Mouse (Mus musculus) lung, embryonic 16.5 days (tissue): ENCODE results near the gene Osbpl5. TPM values are rescaled to one million over a fixed set of nuclear protein-coding genes. Genes with fewer than 3 reads are reported as not detected.

Source experiments
- ATAC-seq: fragments of 200-750 bp; cut with Nextera tagmentation; 2 replicates; pipeline ENCODE4 v1.8.0; 2017; ENCODE audit warnings: low read depth, mild to moderate bottlenecking, moderate library complexity
- H3K27ac ChIP-seq: fragments of 300-500 bp; sonication (generic); 2 replicates; pipeline ENCODE4 v1.5.1; 2014; ENCODE audit warnings: mild to moderate bottlenecking, control low read depth, low read length
- H3K27me3 ChIP-seq: fragments of 300-500 bp; sonication (generic); 2 replicates; pipeline ENCODE4 v1.6.1; 2014; ENCODE audit warnings: low read depth, low read length, mixed read lengths; ENCODE audit not compliant: control insufficient read depth, insufficient read depth
- H3K36me3 ChIP-seq: fragments of 300-500 bp; sonication (generic); 2 replicates; pipeline ENCODE4 v1.6.1; 2014; ENCODE audit warnings: low read length; ENCODE audit not compliant: control insufficient read depth, insufficient read depth
- H3K4me1 ChIP-seq: fragments of 300-500 bp; sonication (generic); replicated peaks from 2 replicates; pipeline ENCODE4 v1.6.1; 2014; ENCODE audit warnings: low read length, mixed read lengths; ENCODE audit not compliant: control insufficient read depth, insufficient read depth
- H3K4me2 ChIP-seq: fragments of 300-500 bp; sonication (generic); 2 replicates; pipeline ENCODE4 v1.6.1; 2014; ENCODE audit warnings: low read depth, low read length, control low read depth
- H3K4me3 ChIP-seq: fragments of 300-500 bp; sonication (generic); 2 replicates; pipeline ENCODE4 v1.5.1; 2014; ENCODE audit warnings: mild to moderate bottlenecking, low read length, control low read depth
- H3K9ac ChIP-seq: fragments of 300-500 bp; sonication (generic); 2 replicates; pipeline ENCODE4 v1.6.1; 2014; ENCODE audit warnings: low read length, control low read depth
- H3K9me3 ChIP-seq: fragments of 300-500 bp; sonication (generic); 2 replicates; pipeline ENCODE4 v1.6.1; 2016; ENCODE audit warnings: low read length; ENCODE audit not compliant: control insufficient read depth
- WGBS: fragments of 180-500 bp; shearing (Covaris S2); extraction: QIAGEN DNeasy Blood & Tissue Kit; methylation state at CpG from one replicate; pipeline ENCODE4 v1.1.7; 2014; 5-methylcytosine and 5-hydroxymethylcytosine counted together
- polyA plus RNA-seq: library from polyadenylated mRNA; unstranded; fragments of >200 nt; fragmentation: Nextera tagmentation; extraction: Ambion mirVana; gene quantifications from 2 replicates; pipeline ENCODE4 v1.2.1, GENCODE M21; 2015

Osbpl5 gene
- polyA plus RNA-seq, 1 experiment from 2014 or later = 45.5 TPM

GRCm38 (mm10) chr7:143717811-143718210 lies 39.0 kb downstream of the Osbpl5 start:
- H3K4me3 ChIP-seq = no peak overlapping the region
- H3K27ac ChIP-seq = peak overlapping the region; percentile 89
- WGBS = 41% methylated on average over 1 of the region's 1 CpGs
- peaks cover 11% of the 10 kb centered on the region for H3K36me3 ChIP-seq
- ATAC-seq = peak; percentile 98
- H3K9me3 ChIP-seq = no peaks in the 10 kb centered on the region
- peaks cover 29% of the 10 kb centered on the region for H3K4me1 ChIP-seq
- H3K4me2 ChIP-seq = no peak overlapping the region
- H3K9ac ChIP-seq = no peak overlapping the region
- H3K27me3 ChIP-seq = no peaks in the 10 kb centered on the region

GRCm38 (mm10) chr7:143713421-143713820 lies 43.4 kb downstream of the Osbpl5 start:
- Histone ChIP-seq H3K9me3 (no peaks in the 10 kb centered on the region), H3K27me3 (no peaks in the 10 kb centered on the region), H3K4me2 (no peak overlapping the region), H3K36me3 (peaks cover 24% of the 10 kb centered on the region), H3K4me1 (peaks cover 28% of the 10 kb centered on the region), H3K27ac (peak overlapping the region; percentile 36), H3K9ac (no peak overlapping the region), H3K4me3 (no peak overlapping the region)
- WGBS = 78% methylated on average over 4 of the region's 4 CpGs
- ATAC-seq = no peak

GRCm38 (mm10) chr7:143712771-143713348 lies 43.9 kb downstream of the Osbpl5 start:
- peaks cover 23% of the 10 kb centered on the region for H3K4me1 ChIP-seq
- 71% methylated on average over 8 of the region's 8 CpGs for WGBS
- H3K4me2 ChIP-seq = no peak overlapping the region
- ATAC-seq = no peak
- no peaks in the 10 kb centered on the region for H3K27me3 ChIP-seq
- H3K27ac ChIP-seq = peak overlapping the region; percentile 51
- no peak overlapping the region for H3K4me3 ChIP-seq
- no peak overlapping the region for H3K9ac ChIP-seq
- H3K9me3 ChIP-seq = no peaks in the 10 kb centered on the region
- peaks cover 24% of the 10 kb centered on the region for H3K36me3 ChIP-seq

DNA sequence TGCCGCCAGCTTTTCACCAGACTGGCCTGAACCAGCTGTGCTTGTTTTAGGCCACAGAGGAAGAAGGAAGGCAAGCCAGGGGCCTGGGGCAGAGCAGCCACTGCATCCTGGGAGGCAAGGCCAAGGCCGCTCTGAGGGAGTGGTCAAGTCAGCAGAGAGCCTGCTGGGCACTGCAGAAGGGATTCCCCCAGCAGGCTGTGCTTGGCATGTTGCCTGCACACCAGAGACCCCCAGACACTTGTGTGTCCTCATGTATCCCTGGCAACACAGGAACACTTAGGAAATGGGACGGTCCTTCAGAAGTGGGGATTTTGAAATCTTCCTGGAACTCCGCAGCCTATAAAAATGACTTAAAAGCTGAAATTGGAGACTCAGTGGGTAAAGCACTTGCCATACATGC lies 44.8 kb downstream of the Osbpl5 start:
- peaks cover 24% of the 10 kb centered on the region for H3K36me3 ChIP-seq
- peaks cover 16% of the 10 kb centered on the region for H3K4me1 ChIP-seq
- no peaks in the 10 kb centered on the region for H3K27me3 ChIP-seq
- H3K4me3 ChIP-seq = no peak overlapping the region
- H3K9ac ChIP-seq = no peak overlapping the region
- H3K27ac ChIP-seq = peak overlapping the region; percentile 51
- 40% methylated on average over 4 of the region's 4 CpGs for WGBS
- peak; percentile 84 for ATAC-seq
- no peaks in the 10 kb centered on the region for H3K9me3 ChIP-seq
- H3K4me2 ChIP-seq = no peak overlapping the region

- H3K9ac ChIP-seq = no peak overlapping the region
- H3K4me3 ChIP-seq = no peak overlapping the region
- 72% methylated on average over 7 of the region's 7 CpGs for WGBS
- peaks cover 16% of the 10 kb centered on the region for H3K4me1 ChIP-seq
- no peaks in the 10 kb centered on the region for H3K27me3 ChIP-seq
- no peak overlapping the region for H3K4me2 ChIP-seq
- ATAC-seq = no peak
- peaks cover 26% of the 10 kb centered on the region for H3K36me3 ChIP-seq
- H3K27ac ChIP-seq = peak overlapping the region; percentile 34
- H3K9me3 ChIP-seq = no peaks in the 10 kb centered on the region
Measured at GRCm38 (mm10) chr7:143711381-143711780, 45.4 kb downstream of the Osbpl5 start.

GRCm38 (mm10) chr7:143709395-143709794 lies 47.4 kb downstream of the Osbpl5 start:
- WGBS = 83% methylated on average over 7 of the region's 7 CpGs
- no peak overlapping the region for H3K27ac ChIP-seq
- no peak for ATAC-seq
- no peaks in the 10 kb centered on the region for H3K9me3 ChIP-seq
- no peak overlapping the region for H3K4me2 ChIP-seq
- H3K4me3 ChIP-seq = no peak overlapping the region
- H3K9ac ChIP-seq = no peak overlapping the region
- no peaks in the 10 kb centered on the region for H3K27me3 ChIP-seq
- H3K36me3 ChIP-seq = peaks cover 27% of the 10 kb centered on the region
- H3K4me1 ChIP-seq = peaks cover 16% of the 10 kb centered on the region

GRCm38 (mm10) chr7:143706697-143707438 lies 49.9 kb downstream of the Osbpl5 start:
- peak; percentile 84 for ATAC-seq
- no peak overlapping the region for H3K27ac ChIP-seq
- no peak overlapping the region for H3K4me3 ChIP-seq
- 33% methylated on average over 7 of the region's 7 CpGs for WGBS
- no peaks in the 10 kb centered on the region for H3K4me1 ChIP-seq
- H3K36me3 ChIP-seq = peaks cover 45% of the 10 kb centered on the region
- no peaks in the 10 kb centered on the region for H3K9me3 ChIP-seq
- H3K9ac ChIP-seq = no peak overlapping the region
- H3K27me3 ChIP-seq = no peaks in the 10 kb centered on the region
- no peak overlapping the region for H3K4me2 ChIP-seq

DNA sequence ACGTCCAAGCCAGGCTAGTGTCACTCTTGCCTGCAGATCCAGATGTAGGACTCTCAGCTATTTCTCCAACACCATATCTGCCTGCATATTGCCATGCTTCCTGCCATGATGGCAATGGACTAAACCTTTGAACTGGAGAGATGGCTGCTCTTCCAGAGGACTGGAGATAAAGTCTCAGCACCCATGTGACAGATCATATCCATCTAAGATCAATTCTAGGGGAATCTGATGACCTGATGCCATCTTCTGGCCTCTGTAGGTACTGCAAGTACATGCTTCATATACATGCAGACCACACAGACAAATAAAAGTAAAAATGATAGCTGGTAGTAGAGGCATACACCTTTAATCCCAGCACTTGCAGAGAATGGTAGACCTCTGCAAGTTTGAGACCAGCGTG lies 60.6 kb downstream of the Osbpl5 start:
- Histone ChIP-seq H3K9me3 (no peaks in the 10 kb centered on the region), H3K36me3 (peaks cover 64% of the 10 kb centered on the region), H3K27me3 (no peaks in the 10 kb centered on the region), H3K4me2 (no peak overlapping the region), H3K4me3 (no peak overlapping the region), H3K4me1 (no peaks in the 10 kb centered on the region), H3K27ac (no peak overlapping the region), H3K9ac (no peak overlapping the region)
- WGBS = 75% methylated on average over 2 of the region's 2 CpGs
- ATAC-seq = no peak

GRCm38 (mm10) chr7:143694550-143694949 lies 62.2 kb downstream of the Osbpl5 start:
- 91% methylated on average over 7 of the region's 7 CpGs for WGBS
- H3K4me3 ChIP-seq = no peak overlapping the region
- H3K27ac ChIP-seq = no peak overlapping the region
- H3K27me3 ChIP-seq = no peaks in the 10 kb centered on the region
- no peak overlapping the region for H3K9ac ChIP-seq
- H3K4me2 ChIP-seq = no peak overlapping the region
- no peaks in the 10 kb centered on the region for H3K4me1 ChIP-seq
- peaks cover 69% of the 10 kb centered on the region for H3K36me3 ChIP-seq
- H3K9me3 ChIP-seq = no peaks in the 10 kb centered on the region
- ATAC-seq = no peak
